Comparison of ENCODE assay signal across 20 mouse cellular contexts in genomic region chr12:108431714-108432113, GRCm38 (mm10).
DNase-seq lines count a peak whose midpoint lies in the region; ATAC-seq lines count a peak whose summit lies in the region.
"Had no signal": no experiment of that assay in that cellular context is flagged by ENCODE, and none has a peak within 500 bp of the region (broad histone marks: within the 10 kb centered on the region; RNA-seq: fewer than 3 reads in every experiment).

No protein-coding gene starts in this region.

- no peaks in the 10 kb centered on the region for H3K9me3 ChIP-seq in midbrain, embryonic 11.5 days (ENCODE audit: control insufficient read depth, low read length)
- no peaks in the 10 kb centered on the region for H3K9me3 ChIP-seq in midbrain, embryonic 14.5 days (ENCODE audit: control insufficient read depth, low read length)
- H3K9me3 ChIP-seq: heart, embryonic 12.5 days; kidney, embryonic 15.5 days; limb, embryonic 10.5 days; liver, embryonic 15.5 days; neural tube, embryonic 12.5 days had no signal

- no peak overlapping the region for H3K9ac ChIP-seq in midbrain, embryonic 11.5 days (ENCODE audit: low read length)
- no peak overlapping the region for H3K9ac ChIP-seq in midbrain, embryonic 14.5 days (replicated peaks; ENCODE audit: low read length)
- H3K9ac ChIP-seq: heart, embryonic 12.5 days; kidney, embryonic 15.5 days; liver, embryonic 15.5 days; neural tube, embryonic 12.5 days had no signal

- H3K36me3 ChIP-seq in midbrain, embryonic 11.5 days (ENCODE audit: control insufficient read depth, insufficient read depth, low read length): no peaks in the 10 kb centered on the region
- no peaks in the 10 kb centered on the region for H3K36me3 ChIP-seq in midbrain, embryonic 14.5 days (ENCODE audit: control insufficient read depth, insufficient read depth, low read length)
- H3K36me3 ChIP-seq: heart, embryonic 12.5 days; kidney, embryonic 15.5 days; limb, embryonic 10.5 days; liver, embryonic 15.5 days; neural tube, embryonic 12.5 days had no signal

- peak; percentile 79 for DNase-seq in heart, adult 11 months
- DNase-seq in heart, adult 8-10 months (ENCODE audit: low spot score): no peak
- DNase-seq in midbrain, embryonic 11.5 days (ENCODE audit: low spot score, missing footprints): no peak
- no peak for DNase-seq in midbrain, embryonic 14.5 days
- peak; percentile 69 for DNase-seq in embryo, embryonic 10.5 days (ENCODE audit: low spot score)
- DNase-seq in retina, embryonic 14.5 days (ENCODE audit: low spot score): peak; percentile 71
- no peak for DNase-seq in layer of hippocampus, adult 11-12 months (ENCODE audit: low spot score)
- no peak for DNase-seq in c-Kit-positive CD71-positive TER-119-positive erythroid progenitor cells, embryonic 14.5 days (ENCODE audit: low spot score)
- DNase-seq: adrenal gland, postnatal 25 days; gastrocnemius, postnatal 10 days; heart, postnatal 10 days; liver; right cerebral cortex, postnatal 4 days; thymus, postnatal 14 days had no signal

- no peaks in the 10 kb centered on the region for H3K27me3 ChIP-seq in midbrain, embryonic 11.5 days (ENCODE audit: control insufficient read depth, insufficient read depth, low read length)
- H3K27me3 ChIP-seq in midbrain, embryonic 14.5 days (ENCODE audit: control insufficient read depth, insufficient read depth, low read length): no peaks in the 10 kb centered on the region
- H3K27me3 ChIP-seq: heart, embryonic 12.5 days; kidney, embryonic 15.5 days; liver, embryonic 15.5 days; neural tube, embryonic 12.5 days had no signal

- no peak overlapping the region for H3K27ac ChIP-seq in midbrain, embryonic 11.5 days (ENCODE audit: low read depth, low read length)
- H3K27ac ChIP-seq in midbrain, embryonic 14.5 days (replicated peaks; ENCODE audit: low read depth, low read length): no peak overlapping the region
- H3K27ac ChIP-seq: kidney, embryonic 15.5 days; limb, embryonic 10.5 days; liver, embryonic 15.5 days; neural tube, embryonic 12.5 days had no signal

- no peak overlapping the region for H3K4me2 ChIP-seq in midbrain, embryonic 11.5 days
- no peak overlapping the region for H3K4me2 ChIP-seq in midbrain, embryonic 14.5 days (ENCODE audit: low read length)
- H3K4me2 ChIP-seq: heart, embryonic 12.5 days; kidney, embryonic 15.5 days; liver, embryonic 15.5 days; neural tube, embryonic 12.5 days had no signal

- 28% methylated on average over 6 of the region's 6 CpGs for WGBS in midbrain, embryonic 11.5 days
- 34% methylated on average over 6 of the region's 6 CpGs for WGBS in midbrain, embryonic 14.5 days

- H3K4me3 ChIP-seq in midbrain, embryonic 11.5 days (ENCODE audit: low read depth, low read length): no peak overlapping the region
- H3K4me3 ChIP-seq in midbrain, embryonic 14.5 days (replicated peaks; ENCODE audit: low read depth, low read length): no peak overlapping the region
- H3K4me3 ChIP-seq: heart, embryonic 12.5 days; kidney, embryonic 15.5 days; limb, embryonic 10.5 days; liver, embryonic 15.5 days; neural tube, embryonic 12.5 days had no signal

- H3K4me1 ChIP-seq in midbrain, embryonic 11.5 days (ENCODE audit: control insufficient read depth, insufficient read depth, low read length): peaks cover 38% of the 10 kb centered on the region
- H3K4me1 ChIP-seq in midbrain, embryonic 14.5 days (ENCODE audit: control insufficient read depth, insufficient read depth, low read length): peaks cover 26% of the 10 kb centered on the region
- H3K4me1 ChIP-seq: liver, embryonic 15.5 days had no signal

- peak; percentile 63 for ATAC-seq in midbrain, embryonic 11.5 days (ENCODE audit: low FRiP score)
- no peak for ATAC-seq in midbrain, embryonic 14.5 days (ENCODE audit: low FRiP score, low TSS enrichment)
- ATAC-seq: intestine, postnatal 0 days had no signal

Comparison
In these comparisons a context has a peak if more than half of its experiments do, and no peak if none do; other contexts are left out.
1. DNase-seq: peak in heart, adult 11 months (single experiment), embryo, embryonic 10.5 days (single experiment) and retina, embryonic 14.5 days (single experiment); none in heart, adult 8-10 months (single experiment), midbrain, embryonic 11.5 days (single experiment), midbrain, embryonic 14.5 days (single experiment), layer of hippocampus, adult 11-12 months (single experiment) and c-Kit-positive CD71-positive TER-119-positive erythroid progenitor cells, embryonic 14.5 days (single experiment).